Mouse (Mus musculus) ovary, adult 18-20 months (tissue): Measurements from ENCODE around the gene Nr1d1.
"Not testable (repeated sequence)": the region's sequence is repeated elsewhere in the genome, so short reads cannot be mapped to it uniquely, and the experiment has no call there.

ENCODE experiments used
- DNase-seq: peaks from one replicate; pipeline ENCODE4 v3.0.0; 2022; ENCODE audit warnings: low spot score, mixed read lengths

The Nr1d1 gene

GRCm38 (mm10) chr11:98737220-98737619 is 37.9 kb downstream of the Nr1d1 start:
- not testable (repeated sequence) for DNase-seq

GRCm38 (mm10) chr11:98736176-98736575 is 39.0 kb downstream of the Nr1d1 start:
- DNase-seq = no peak

GRCm38 (mm10) chr11:98735111-98735510 is 40.0 kb downstream of the Nr1d1 start:
- no peak for DNase-seq

- DNase-seq = no peak
These were observed 41.1 kb downstream of the Nr1d1 start for GRCm38 (mm10) chr11:98734020-98734419.

GRCm38 (mm10) chr11:98731134-98731533 is 44.0 kb downstream of the Nr1d1 start:
- peak; percentile 75 for DNase-seq

GRCm38 (mm10) chr11:98730727-98731126 is 44.4 kb downstream of the Nr1d1 start:
- no peak for DNase-seq

DNA sequence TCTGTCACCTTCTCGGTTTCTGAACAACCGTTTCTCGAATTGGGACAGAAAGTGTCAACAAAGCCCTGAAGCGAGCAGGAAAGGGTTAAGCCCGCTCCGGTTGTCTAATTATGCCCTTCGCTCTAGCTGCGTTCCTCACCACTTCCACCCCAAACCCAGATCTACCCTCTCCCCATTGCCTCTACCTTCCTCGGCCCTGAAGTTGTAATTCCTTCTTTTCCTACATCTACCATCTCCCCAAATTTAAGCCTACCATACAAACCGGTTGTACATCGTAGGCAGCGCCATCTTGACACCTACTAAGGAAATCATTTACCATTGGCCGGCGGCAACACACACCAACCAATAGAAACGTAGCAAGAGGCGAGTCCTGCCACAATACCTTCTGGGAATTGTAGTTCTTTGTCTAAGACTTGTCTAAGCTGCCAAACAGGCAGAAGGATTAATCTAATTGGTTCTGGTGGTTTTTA is 46.0 kb downstream of the Nr1d1 start, which contains the start of gene Med24:
Gene Med24, minus strand, starts transcription at position 317 of the 470 bp plus-strand sequence.
- DNase-seq = peak; percentile 85

- no peak for DNase-seq
These were observed 49.1 kb downstream of the Nr1d1 start for GRCm38 (mm10) chr11:98725926-98726506.

DNA sequence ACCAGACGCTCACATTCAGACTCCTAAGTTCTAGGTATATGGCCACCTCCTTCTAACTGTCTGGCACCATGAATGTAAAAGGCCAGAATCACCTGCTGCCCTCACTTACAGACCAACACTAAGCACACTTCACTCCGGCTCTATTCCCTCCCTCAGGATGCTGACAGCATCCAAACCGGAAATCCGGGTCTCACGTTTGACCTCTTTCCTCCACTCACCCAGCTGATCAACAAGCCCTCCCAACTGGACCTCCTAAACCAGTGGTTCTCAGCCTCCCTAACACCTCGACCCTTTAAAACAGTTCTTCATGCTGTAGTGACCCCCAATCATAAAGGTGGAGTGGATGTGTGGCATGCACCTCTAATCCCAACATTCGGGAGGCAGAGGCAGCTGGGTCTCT is 52.0 kb downstream of the Nr1d1 start:
- DNase-seq = no peak

DNA sequence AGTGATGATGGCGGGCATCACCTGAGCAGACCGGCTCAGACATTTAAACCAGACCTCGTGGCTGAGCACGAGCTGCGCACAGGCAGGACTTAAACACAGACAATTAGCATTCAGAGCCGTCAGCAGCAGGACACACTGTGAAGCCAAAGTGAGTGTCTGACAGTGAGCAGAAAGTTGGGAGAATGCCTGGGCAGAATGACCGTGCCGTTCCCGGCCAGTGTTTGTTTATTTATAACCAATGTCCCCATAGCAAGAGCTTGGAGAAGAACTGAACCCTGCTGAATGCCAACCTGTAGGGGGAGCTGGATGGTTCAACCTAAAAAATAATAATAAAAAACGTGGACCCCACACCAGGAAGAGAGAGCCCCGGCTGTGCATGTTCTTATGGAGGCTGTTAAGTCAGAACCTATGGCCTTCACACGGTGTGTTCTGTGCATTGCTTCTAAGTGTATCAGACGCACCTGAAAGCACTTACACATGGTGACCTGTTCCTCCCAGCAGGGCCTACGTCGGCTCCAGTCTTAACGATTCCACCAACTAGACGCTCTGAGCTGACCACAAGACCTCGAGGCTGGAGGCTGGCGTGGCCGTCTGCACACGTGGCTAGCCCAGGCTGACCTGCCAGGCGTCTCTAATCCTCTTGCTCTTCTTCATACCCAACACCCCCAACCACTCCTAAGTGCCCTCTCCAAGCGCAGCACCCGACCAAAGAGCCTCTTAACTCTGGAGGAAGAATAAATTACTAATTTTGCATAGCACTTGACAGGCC is 53.5 kb downstream of the Nr1d1 start:
- no peak for DNase-seq

- no peak for DNase-seq
These were observed 54.4 kb downstream of the Nr1d1 start for GRCm38 (mm10) chr11:98720756-98721155.
